Mouse (Mus musculus): Measurements from ENCODE around the gene Dcaf4. TPM values are rescaled to one million over a fixed set of nuclear protein-coding genes. Genes with fewer than 3 reads are reported as not detected.

The Dcaf4 gene
- total RNA-seq, 1 experiment = 49.8 TPM

GRCm38 (mm10) chr12:83521083-83521482, 817 bp downstream of the Dcaf4 start:
- no peak for DNase-seq (ENCODE audit: low read depth, low spot score)
- H3K27ac ChIP-seq (ENCODE audit: insufficient read depth, low read depth, low read length, poor library complexity, severe bottlenecking) = no peak overlapping the region
- in situ Hi-C loops (cut with MboI; ENCODE audit: low sequenced_read_pairs in 2 of 2, unreplicated experiment in 2 of 2) = no loop called here
- H3K36me3 ChIP-seq (ENCODE audit: control insufficient read depth, insufficient read depth, low read length, poor library complexity, severe bottlenecking) = peaks cover under 1% of the 10 kb centered on the region; the same call in 1 of the 2 replicates
- H3K9me3 ChIP-seq (ENCODE audit: control insufficient read depth, insufficient read depth, low read depth, low read length) = no peaks in the 10 kb centered on the region
- TF ChIP-seq HCFC1 (IDR thresholded peaks at IDR 0.05; ENCODE audit: borderline replicate concordance, insufficient read depth, low read length) (no peak), MAFK (IDR thresholded peaks at IDR 0.05; ENCODE audit: insufficient read depth, low read depth, low read length) (no peak), ZNF384 (IDR thresholded peaks at IDR 0.05; ENCODE audit: low read depth, low read length) (no peak), CHD2 (IDR thresholded peaks at IDR 0.05; ENCODE audit: low read depth, low read length) (no peak), ZC3H11A (IDR thresholded peaks at IDR 0.05; ENCODE audit: borderline replicate concordance, low read depth, low read length) (no peak)
- peak overlapping the region; percentile 80 to 88 for H3K4me3 ChIP-seq (ENCODE audit: insufficient read depth in 1 of 2, low read depth in 1 of 2, low read length in 2 of 2, poor library complexity in 1 of 2, severe bottlenecking in 1 of 2)
- H3K9ac ChIP-seq (ENCODE audit: insufficient read depth, low read depth, low read length, poor library complexity, severe bottlenecking) = peak overlapping the region; percentile 67; the same call in 1 of the 2 replicates
- peaks cover 10 to 29% of the 10 kb centered on the region in 2 experiments for H3K4me1 ChIP-seq (ENCODE audit: control insufficient read depth in 2 of 2, insufficient read depth in 2 of 2, low read length in 2 of 2, poor library complexity in 1 of 2)

- DNase-seq (ENCODE audit: low read depth, low spot score) = no peak
- Histone ChIP-seq H3K4me1 (ENCODE audit: control insufficient read depth in 2 of 2, insufficient read depth in 2 of 2, low read length in 2 of 2, poor library complexity in 1 of 2) (peaks cover 3 to 32% of the 10 kb centered on the region in 2 experiments; a peak in 3 of 4 replicates), H3K4me3 (ENCODE audit: insufficient read depth in 1 of 2, low read depth in 1 of 2, low read length in 2 of 2, poor library complexity in 1 of 2, severe bottlenecking in 1 of 2) (no peak overlapping the region), H3K27ac (ENCODE audit: insufficient read depth, low read depth, low read length, poor library complexity, severe bottlenecking) (peak overlapping the region; percentile 46), H3K9me3 (ENCODE audit: control insufficient read depth, insufficient read depth, low read depth, low read length) (no peaks in the 10 kb centered on the region), H3K36me3 (ENCODE audit: control insufficient read depth, insufficient read depth, low read length, poor library complexity, severe bottlenecking) (peaks cover 8% of the 10 kb centered on the region; the same call in 1 of the 2 replicates), H3K9ac (ENCODE audit: insufficient read depth, low read depth, low read length, poor library complexity, severe bottlenecking) (peak overlapping the region; percentile 8; the same call in 1 of the 2 replicates)
- TF ChIP-seq ZC3H11A (IDR thresholded peaks at IDR 0.05; ENCODE audit: borderline replicate concordance, low read depth, low read length) = no peak
- no peak for TF ChIP-seq MAFK (IDR thresholded peaks at IDR 0.05; ENCODE audit: insufficient read depth, low read depth, low read length)
- TF ChIP-seq CHD2 (IDR thresholded peaks at IDR 0.05; ENCODE audit: low read depth, low read length) = no peak
- no peak for TF ChIP-seq HCFC1 (IDR thresholded peaks at IDR 0.05; ENCODE audit: borderline replicate concordance, insufficient read depth, low read length)
- TF ChIP-seq ZNF384 (IDR thresholded peaks at IDR 0.05; ENCODE audit: low read depth, low read length) = no peak
- in situ Hi-C loops (cut with MboI; ENCODE audit: low sequenced_read_pairs in 2 of 2, unreplicated experiment in 2 of 2) = no loop called here
These were observed 2.8 kb downstream of the Dcaf4 start for GRCm38 (mm10) chr12:83523056-83523455.

DNA sequence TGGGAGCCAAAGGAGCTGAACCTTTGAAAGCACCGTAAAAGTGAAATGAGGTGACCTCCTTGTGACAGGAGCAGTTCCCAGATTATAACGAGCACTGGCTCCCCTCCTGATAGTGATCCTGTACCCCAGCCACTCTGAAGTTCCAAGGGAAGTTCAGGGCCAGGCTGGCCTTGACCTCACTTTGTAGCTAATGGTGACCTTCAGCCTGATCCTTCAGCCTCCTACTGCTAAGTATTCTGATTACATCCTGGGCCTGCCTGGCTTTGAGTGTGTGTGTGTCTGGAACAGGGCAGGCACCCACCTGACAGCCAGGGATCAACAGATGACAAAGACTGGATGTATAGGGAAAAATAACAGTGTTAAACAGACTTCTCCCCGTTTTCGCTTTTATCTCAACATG, 3.6 kb downstream of the Dcaf4 start:
- DNase-seq (ENCODE audit: low read depth, low spot score) = no peak
- TF ChIP-seq HCFC1 (IDR thresholded peaks at IDR 0.05; ENCODE audit: borderline replicate concordance, insufficient read depth, low read length) = no peak
- Histone ChIP-seq H3K4me1 (ENCODE audit: control insufficient read depth in 2 of 2, insufficient read depth in 2 of 2, low read length in 2 of 2, poor library complexity in 1 of 2) (peaks cover 2 to 32% of the 10 kb centered on the region in 2 experiments; a peak in 3 of 4 replicates), H3K4me3 (ENCODE audit: insufficient read depth in 1 of 2, low read depth in 1 of 2, low read length in 2 of 2, poor library complexity in 1 of 2, severe bottlenecking in 1 of 2) (no peak overlapping the region), H3K9ac (ENCODE audit: insufficient read depth, low read depth, low read length, poor library complexity, severe bottlenecking) (peak overlapping the region; percentile 35; the same call in 1 of the 2 replicates), H3K9me3 (ENCODE audit: control insufficient read depth, insufficient read depth, low read depth, low read length) (no peaks in the 10 kb centered on the region), H3K27ac (ENCODE audit: insufficient read depth, low read depth, low read length, poor library complexity, severe bottlenecking) (peak overlapping the region; percentile 46; the same call in 1 of the 2 replicates), H3K36me3 (ENCODE audit: control insufficient read depth, insufficient read depth, low read length, poor library complexity, severe bottlenecking) (peaks cover 9% of the 10 kb centered on the region; the same call in 1 of the 2 replicates)
- in situ Hi-C loops (cut with MboI; ENCODE audit: low sequenced_read_pairs in 2 of 2, unreplicated experiment in 2 of 2) = no loop called here

GRCm38 (mm10) chr12:83524329-83524728, 4.1 kb downstream of the Dcaf4 start:
- no peaks in the 10 kb centered on the region for H3K9me3 ChIP-seq (ENCODE audit: control insufficient read depth, insufficient read depth, low read depth, low read length)
- H3K4me1 ChIP-seq (ENCODE audit: control insufficient read depth in 2 of 2, insufficient read depth in 2 of 2, low read length in 2 of 2, poor library complexity in 1 of 2) = peaks cover 0 to 27% of the 10 kb centered on the region in 2 experiments; a peak in 3 of 4 replicates
- no peak for TF ChIP-seq ZNF384 (IDR thresholded peaks at IDR 0.05; ENCODE audit: low read depth, low read length)
- TF ChIP-seq HCFC1 (IDR thresholded peaks at IDR 0.05; ENCODE audit: borderline replicate concordance, insufficient read depth, low read length) = no peak
- TF ChIP-seq CHD2 (IDR thresholded peaks at IDR 0.05; ENCODE audit: low read depth, low read length) = no peak
- no peak for TF ChIP-seq ZC3H11A (IDR thresholded peaks at IDR 0.05; ENCODE audit: borderline replicate concordance, low read depth, low read length)
- TF ChIP-seq MAFK (IDR thresholded peaks at IDR 0.05; ENCODE audit: insufficient read depth, low read depth, low read length) = no peak
- peaks cover 12% of the 10 kb centered on the region; the same call in 1 of the 2 replicates for H3K36me3 ChIP-seq (ENCODE audit: control insufficient read depth, insufficient read depth, low read length, poor library complexity, severe bottlenecking)
- no peak overlapping the region for H3K4me3 ChIP-seq (ENCODE audit: insufficient read depth in 1 of 2, low read depth in 1 of 2, low read length in 2 of 2, poor library complexity in 1 of 2, severe bottlenecking in 1 of 2)
- no peak overlapping the region; the same call in 1 of the 2 replicates for H3K27ac ChIP-seq (ENCODE audit: insufficient read depth, low read depth, low read length, poor library complexity, severe bottlenecking)
- DNase-seq (ENCODE audit: low read depth, low spot score) = no peak
- H3K9ac ChIP-seq (ENCODE audit: insufficient read depth, low read depth, low read length, poor library complexity, severe bottlenecking) = no peak overlapping the region
- in situ Hi-C loops (cut with MboI; ENCODE audit: low sequenced_read_pairs in 2 of 2, unreplicated experiment in 2 of 2) = no loop called here
